ENCODE assay signal across 14 mouse cellular contexts in the genomic region with DNA sequence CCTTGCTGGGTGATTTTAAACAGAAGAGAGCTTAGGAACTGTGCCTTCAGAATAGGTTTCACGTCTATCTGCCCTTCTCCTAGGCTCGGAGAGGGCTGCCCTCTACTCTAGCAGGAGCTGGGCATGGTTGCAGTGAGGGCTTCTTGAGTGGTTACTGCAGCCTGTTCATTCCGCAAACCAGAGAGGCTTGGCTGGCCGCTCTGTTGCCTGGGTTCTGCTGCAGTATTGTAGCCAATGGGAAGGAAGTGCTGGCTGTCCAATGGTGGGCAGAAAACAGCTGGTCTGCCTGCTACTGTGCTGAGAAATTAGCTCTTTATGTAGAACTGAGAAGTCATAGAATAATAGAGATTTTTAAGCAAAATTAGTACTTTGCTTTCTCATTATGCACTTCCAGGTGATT.
DNase-seq lines count a peak whose midpoint lies in the region; ATAC-seq lines count a peak whose summit lies in the region.
"Had no signal": no experiment of that assay in that cellular context is flagged by ENCODE, and none has a peak within 500 bp of the region (broad histone marks: within the 10 kb centered on the region; RNA-seq: fewer than 3 reads in every experiment).

No protein-coding gene starts in this region.

- H3K27me3 ChIP-seq in heart, embryonic 11.5 days (ENCODE audit: control insufficient read depth, insufficient read depth, low read length), result no peaks in the 10 kb centered on the region
- H3K27me3 ChIP-seq in midbrain, embryonic 11.5 days (ENCODE audit: control insufficient read depth, insufficient read depth, low read length), result no peaks in the 10 kb centered on the region; the same call in 1 of the 2 replicates
- H3K27me3 ChIP-seq: heart, embryonic 15.5 days had no signal

- intact Hi-C loops in heart, postnatal 14 days (cut with DNase I), result no loop called here

- H3K9me3 ChIP-seq in heart, embryonic 11.5 days (replicated peaks; ENCODE audit: control insufficient read depth, low read length), result no peaks in the 10 kb centered on the region
- H3K9me3 ChIP-seq in midbrain, embryonic 11.5 days (ENCODE audit: control insufficient read depth, low read length), result no peaks in the 10 kb centered on the region
- H3K9me3 ChIP-seq: heart, embryonic 15.5 days had no signal

- no peak overlapping the region for H3K9ac ChIP-seq in heart, embryonic 11.5 days (ENCODE audit: low read depth, low read length)
- no peak overlapping the region for H3K9ac ChIP-seq in midbrain, embryonic 11.5 days (ENCODE audit: low read length)
- H3K9ac ChIP-seq: heart, embryonic 15.5 days; liver, embryonic 14.5 days had no signal

- no peak overlapping the region for H3K4me2 ChIP-seq in heart, embryonic 11.5 days
- H3K4me2 ChIP-seq in midbrain, embryonic 11.5 days, result no peak overlapping the region
- H3K4me2 ChIP-seq: heart, embryonic 15.5 days had no signal

- WGBS in heart, embryonic 11.5 days (ENCODE audit: insufficient replicate concordance), result 64% methylated on average over 4 of the region's 4 CpGs
- 22% methylated on average over 4 of the region's 4 CpGs for WGBS in midbrain, embryonic 11.5 days

- H3K4me1 ChIP-seq in heart, embryonic 11.5 days (ENCODE audit: control insufficient read depth, insufficient read depth, low read length), result no peaks in the 10 kb centered on the region
- peaks cover 13% of the 10 kb centered on the region for H3K4me1 ChIP-seq in midbrain, embryonic 11.5 days (ENCODE audit: control insufficient read depth, insufficient read depth, low read length)
- H3K4me1 ChIP-seq: heart, embryonic 15.5 days had no signal

- peak; percentile 72 for DNase-seq in heart, adult 11 months
- DNase-seq in right cerebral cortex, postnatal 10 days (ENCODE audit: low spot score in 2 of 2), result peak; percentile 25 to 27
- no peak for DNase-seq in right cerebral cortex, postnatal 25 days
- DNase-seq in midbrain, embryonic 11.5 days (ENCODE audit: low spot score, missing footprints), result peak; percentile 83
- no peak for DNase-seq in frontal cortex, postnatal 14 days (ENCODE audit: low spot score in 2 of 2)
- no peak for DNase-seq in heart, postnatal 14 days
- DNase-seq in kidney, adult 9 months, result no peak
- DNase-seq: cerebellum, adult 9-11 months; gastrocnemius, postnatal 14 days; kidney, adult 18-20 months; thymus, adult 18-20 months had no signal

- no peak overlapping the region for H3K4me3 ChIP-seq in heart, embryonic 11.5 days (ENCODE audit: low read depth, low read length)
- no peak overlapping the region for H3K4me3 ChIP-seq in midbrain, embryonic 11.5 days (ENCODE audit: low read depth, low read length)
- H3K4me3 ChIP-seq: heart, embryonic 15.5 days had no signal

- no peaks in the 10 kb centered on the region for H3K36me3 ChIP-seq in heart, embryonic 11.5 days (ENCODE audit: control insufficient read depth, insufficient read depth, low read length)
- no peaks in the 10 kb centered on the region for H3K36me3 ChIP-seq in midbrain, embryonic 11.5 days (ENCODE audit: control insufficient read depth, insufficient read depth, low read length)
- H3K36me3 ChIP-seq: heart, embryonic 15.5 days had no signal

- no peak overlapping the region for H3K27ac ChIP-seq in heart, embryonic 11.5 days (ENCODE audit: low read depth, low read length)
- no peak overlapping the region for H3K27ac ChIP-seq in midbrain, embryonic 11.5 days (ENCODE audit: low read depth, low read length)
- H3K27ac ChIP-seq: heart, embryonic 15.5 days; liver, embryonic 14.5 days had no signal

- no peak for ATAC-seq in heart, embryonic 11.5 days (replicated peaks; ENCODE audit: insufficient number of reproducible peaks, low FRiP score, low TSS enrichment)
- peak; percentile 75 for ATAC-seq in midbrain, embryonic 11.5 days (ENCODE audit: low FRiP score)

Comparison
In these comparisons a context has a peak if more than half of its experiments do, and no peak if none do; other contexts are left out.
1. DNase-seq: peak in heart, adult 11 months (single experiment), right cerebral cortex, postnatal 10 days (2 of 2) and midbrain, embryonic 11.5 days (single experiment); none in right cerebral cortex, postnatal 25 days (single experiment), frontal cortex, postnatal 14 days (0 of 2), heart, postnatal 14 days (0 of 2) and kidney, adult 9 months (single experiment).